8 mouse cellular contexts compared by ENCODE assay signal in the genomic region with DNA sequence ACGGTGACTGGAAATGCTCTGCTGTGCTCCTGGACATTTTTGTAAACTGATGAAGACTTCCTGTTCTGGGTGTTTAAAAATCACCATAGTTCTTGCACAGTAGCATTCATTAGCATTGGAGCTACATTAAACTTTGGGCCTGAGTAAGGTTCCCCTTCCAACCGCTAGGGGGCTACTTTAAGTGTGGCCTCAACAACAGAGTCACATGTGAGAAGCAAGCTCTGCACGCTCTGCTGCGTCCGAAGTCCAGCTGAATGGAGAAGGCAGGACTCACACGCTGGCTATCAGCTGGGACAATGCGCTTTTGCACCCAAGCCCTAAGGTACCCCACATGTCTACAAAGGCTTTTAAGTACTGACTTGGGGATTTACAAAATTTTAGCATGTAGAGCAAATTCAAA.
DNase-seq lines count a peak whose midpoint lies in the region; ATAC-seq and TF ChIP-seq lines count a peak whose summit lies in the region.

No protein-coding gene starts in this region.

- ATAC-seq in lung, postnatal 0 days = peak; percentile 43; the same call in 1 of the 2 replicates
- peak; percentile 69; the same call in 1 of the 2 replicates for ATAC-seq in hindbrain, embryonic 14.5 days (ENCODE audit: low FRiP score)
- ATAC-seq in midbrain, embryonic 11.5 days (ENCODE audit: low FRiP score) = peak; percentile 88

- peak; percentile 75 for TF ChIP-seq CTCF in lung, postnatal 0 days (IDR thresholded peaks at IDR 0.05)
- peak; percentile 72; the same call in 1 of the 2 replicates for TF ChIP-seq CTCF in brain, embryonic 14.5 days (IDR thresholded peaks at IDR 0.05; ENCODE audit: borderline replicate concordance, extremely low read depth, insufficient read depth, insufficient read length)
- TF ChIP-seq CTCF in cerebellum, adult 2 months (IDR thresholded peaks at IDR 0.05; ENCODE audit: borderline replicate concordance, insufficient read depth, low read depth, low read length) = no peak

- no peak overlapping the region for H3K9ac ChIP-seq in lung, postnatal 0 days (replicated peaks; ENCODE audit: low read depth)
- H3K9ac ChIP-seq in hindbrain, embryonic 14.5 days = no peak overlapping the region
- H3K9ac ChIP-seq in midbrain, embryonic 11.5 days (ENCODE audit: low read length) = no peak overlapping the region

- H3K4me2 ChIP-seq in lung, postnatal 0 days (replicated peaks; ENCODE audit: low read depth, low read length) = no peak overlapping the region
- no peak overlapping the region for H3K4me2 ChIP-seq in hindbrain, embryonic 14.5 days (replicated peaks)
- no peak overlapping the region for H3K4me2 ChIP-seq in midbrain, embryonic 11.5 days

- no peaks in the 10 kb centered on the region for H3K27me3 ChIP-seq in lung, postnatal 0 days (replicated peaks; ENCODE audit: insufficient read depth, low read length)
- no peaks in the 10 kb centered on the region for H3K27me3 ChIP-seq in hindbrain, embryonic 14.5 days (ENCODE audit: control insufficient read depth, insufficient read depth, low read length)
- H3K27me3 ChIP-seq in midbrain, embryonic 11.5 days (ENCODE audit: control insufficient read depth, insufficient read depth, low read length) = no peaks in the 10 kb centered on the region
- H3K27me3 ChIP-seq in cerebellum, adult 2 months (ENCODE audit: control insufficient read depth, insufficient read depth, low read length) = no peaks in the 10 kb centered on the region

- no peak for TF ChIP-seq POLR2A in brain, embryonic 14.5 days (IDR thresholded peaks at IDR 0.05; ENCODE audit: borderline replicate concordance, extremely low read depth, insufficient read depth, insufficient read length, poor library complexity, severe bottlenecking)
- no peak for TF ChIP-seq POLR2A in cerebellum, adult 2 months (IDR thresholded peaks at IDR 0.05; ENCODE audit: borderline replicate concordance, insufficient read depth, low read length)

- H3K4me3 ChIP-seq in lung, postnatal 0 days (ENCODE audit: low read depth, low read length) = no peak overlapping the region
- H3K4me3 ChIP-seq in hindbrain, embryonic 14.5 days (replicated peaks; ENCODE audit: low read length) = no peak overlapping the region
- no peak overlapping the region for H3K4me3 ChIP-seq in midbrain, embryonic 11.5 days (ENCODE audit: low read depth, low read length)
- no peak overlapping the region for H3K4me3 ChIP-seq in cerebellum, adult 2 months (replicated peaks; ENCODE audit: insufficient read depth, low read depth, low read length)

- peak; percentile 59 for DNase-seq in lung, postnatal 0 days (ENCODE audit: low spot score)
- no peak for DNase-seq in lung, adult 18-20 months
- DNase-seq in brain, embryonic 14.5 days (ENCODE audit: low read depth) = peak; percentile 61
- DNase-seq in hindbrain, embryonic 14.5 days (ENCODE audit: low spot score) = no peak
- DNase-seq in midbrain, embryonic 11.5 days (ENCODE audit: low spot score, missing footprints) = peak; percentile 90
- DNase-seq in right cerebral cortex, adult 2 months (ENCODE audit: low spot score in 2 of 2) = no peak
- no peak for DNase-seq in cerebellum, adult 2 months
- no peak for DNase-seq in left cerebral cortex, adult 18-20 months (ENCODE audit: low spot score in 2 of 2)

- H3K9me3 ChIP-seq in lung, postnatal 0 days (ENCODE audit: low read length) = no peaks in the 10 kb centered on the region
- H3K9me3 ChIP-seq in hindbrain, embryonic 14.5 days (ENCODE audit: control insufficient read depth, low read length) = no peaks in the 10 kb centered on the region
- H3K9me3 ChIP-seq in midbrain, embryonic 11.5 days (ENCODE audit: control insufficient read depth, low read length) = no peaks in the 10 kb centered on the region

- no peaks in the 10 kb centered on the region for H3K36me3 ChIP-seq in lung, postnatal 0 days (ENCODE audit: insufficient read depth, low read length)
- H3K36me3 ChIP-seq in hindbrain, embryonic 14.5 days (replicated peaks; ENCODE audit: control insufficient read depth, insufficient read depth) = no peaks in the 10 kb centered on the region
- no peaks in the 10 kb centered on the region for H3K36me3 ChIP-seq in midbrain, embryonic 11.5 days (ENCODE audit: control insufficient read depth, insufficient read depth, low read length)

- WGBS in lung, postnatal 0 days = 69% methylated on average over 7 of the region's 7 CpGs
- 47% methylated on average over 7 of the region's 7 CpGs for WGBS in hindbrain, embryonic 14.5 days
- WGBS in midbrain, embryonic 11.5 days = 54% methylated on average over 7 of the region's 7 CpGs
- WGBS in cerebellum, adult 2 months = 55% methylated on average over 7 of the region's 7 CpGs

- H3K27ac ChIP-seq in lung, postnatal 0 days (ENCODE audit: low read length) = no peak overlapping the region
- no peak overlapping the region for H3K27ac ChIP-seq in hindbrain, embryonic 14.5 days
- H3K27ac ChIP-seq in midbrain, embryonic 11.5 days (ENCODE audit: low read depth, low read length) = no peak overlapping the region
- H3K27ac ChIP-seq in cerebellum, adult 2 months (ENCODE audit: insufficient read depth, low read length) = no peak overlapping the region

- H3K4me1 ChIP-seq in lung, postnatal 0 days (ENCODE audit: insufficient read depth, low read depth, low read length) = no peaks in the 10 kb centered on the region
- no peaks in the 10 kb centered on the region for H3K4me1 ChIP-seq in hindbrain, embryonic 14.5 days (replicated peaks; ENCODE audit: control insufficient read depth, insufficient read depth, low read length)
- H3K4me1 ChIP-seq in midbrain, embryonic 11.5 days (ENCODE audit: control insufficient read depth, insufficient read depth, low read length) = no peaks in the 10 kb centered on the region
- H3K4me1 ChIP-seq in cerebellum, adult 2 months (ENCODE audit: control insufficient read depth, insufficient read depth, low read length) = no peaks in the 10 kb centered on the region

- TF ChIP-seq EP300 in lung, postnatal 0 days (IDR thresholded peaks at IDR 0.05) = no peak

Comparison
In these comparisons a context has a peak if more than half of its experiments do, and no peak if none do; other contexts are left out.
1. DNase-seq: peak in lung, postnatal 0 days (single experiment), brain, embryonic 14.5 days (single experiment) and midbrain, embryonic 11.5 days (single experiment); none in lung, adult 18-20 months (0 of 2), hindbrain, embryonic 14.5 days (single experiment), right cerebral cortex, adult 2 months (0 of 2), cerebellum, adult 2 months (0 of 2) and left cerebral cortex, adult 18-20 months (0 of 2).
2. Peak in every context shown above with its lines, with median percentiles within 50 percentile points of each other: ATAC-seq.